Mouse (Mus musculus): ENCODE results near the gene Kmt2d.

DNA sequence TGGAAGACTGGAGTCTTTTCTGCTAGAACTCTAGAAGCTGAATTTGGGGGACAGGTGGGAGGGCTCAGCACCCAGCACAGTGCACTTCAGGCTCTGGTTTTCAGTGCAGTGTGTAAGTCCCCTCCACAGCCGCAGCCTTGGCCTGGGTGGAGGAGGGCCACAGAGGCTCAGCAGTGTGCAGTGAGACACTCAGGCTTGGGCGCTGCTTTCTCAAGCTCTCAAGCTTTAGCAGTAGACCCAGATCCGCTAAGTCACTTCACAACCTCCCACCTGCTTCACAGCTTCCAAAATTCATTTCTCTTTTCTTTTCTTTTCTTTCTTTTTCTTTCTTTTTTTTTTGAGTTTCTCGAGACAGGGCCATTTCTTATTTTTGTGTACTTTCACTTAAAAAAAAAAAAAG, 50.1 kb downstream of the Kmt2d start:
- no peak for TF ChIP-seq POLR2A (IDR thresholded peaks at IDR 0.05; ENCODE audit: extremely low read depth, insufficient read depth, low read length)
- no peak for TF ChIP-seq CTCF (IDR thresholded peaks at IDR 0.05; ENCODE audit: extremely low read depth, insufficient read depth, low read length)
